27 mouse cellular contexts compared by ENCODE assay signal in genomic region chr3:51599057-51599630, GRCm38 (mm10). TPM values are rescaled to one million over a fixed set of nuclear protein-coding genes. Genes with fewer than 3 reads are reported as not detected.
DNase-seq lines count a peak whose midpoint lies in the region; ATAC-seq lines count a peak whose summit lies in the region.
"Had no signal": no experiment of that assay in that cellular context is flagged by ENCODE, and none has a peak within 500 bp of the region (broad histone marks: within the 10 kb centered on the region; RNA-seq: fewer than 3 reads in every experiment).

No protein-coding gene starts in this region.

- DNase-seq in embryo, embryonic 10 days (ENCODE audit: low spot score): peak; percentile 26
- no peak for DNase-seq in embryo, embryonic 11 days
- peak; percentile 78 for DNase-seq in midbrain, embryonic 11.5 days (ENCODE audit: low spot score, missing footprints)
- peak; percentile 86 for DNase-seq in R1 (ENCODE audit: low read depth, low spot score)
- DNase-seq in ovary, adult 18-20 months (ENCODE audit: low spot score): no peak
- no peak for DNase-seq in right cerebral cortex, postnatal 36 days (ENCODE audit: low spot score in 2 of 2)
- DNase-seq: adrenal gland, postnatal 10 days; cerebellum, adult 11-12 months; cerebellum, adult 9-11 months; heart, postnatal 14 days; kidney, adult 2 months; kidney, postnatal 4 days; left cerebral cortex, postnatal 4 days; liver, postnatal 0 days; lung, postnatal 4 days; retina, postnatal 1 day; right cerebral cortex, postnatal 14 days had no signal

- H3K27ac ChIP-seq in midbrain, embryonic 11.5 days (ENCODE audit: low read depth, low read length): no peak overlapping the region
- no peak overlapping the region for H3K27ac ChIP-seq in midbrain, embryonic 13.5 days
- H3K27ac ChIP-seq: hindbrain, postnatal 0 days; intestine, embryonic 15.5 days; liver, embryonic 12.5 days; midbrain, embryonic 15.5 days; neural tube, embryonic 12.5 days; stomach, embryonic 15.5 days had no signal

- H3K4me2 ChIP-seq in midbrain, embryonic 11.5 days: no peak overlapping the region
- H3K4me2 ChIP-seq in midbrain, embryonic 13.5 days (replicated peaks): no peak overlapping the region
- H3K4me2 ChIP-seq: intestine, embryonic 15.5 days; liver, embryonic 12.5 days; midbrain, embryonic 15.5 days; neural tube, embryonic 12.5 days; stomach, embryonic 15.5 days had no signal

- H3K9me3 ChIP-seq in midbrain, embryonic 11.5 days (ENCODE audit: control insufficient read depth, low read length): no peaks in the 10 kb centered on the region
- no peaks in the 10 kb centered on the region for H3K9me3 ChIP-seq in midbrain, embryonic 13.5 days
- H3K9me3 ChIP-seq: intestine, embryonic 15.5 days; liver, embryonic 12.5 days; midbrain, embryonic 15.5 days; neural tube, embryonic 12.5 days; stomach, embryonic 15.5 days had no signal

- no peak for ATAC-seq in midbrain, embryonic 11.5 days (ENCODE audit: low FRiP score)
- ATAC-seq in midbrain, embryonic 13.5 days: no peak
- ATAC-seq: forebrain, embryonic 16.5 days; hindbrain, postnatal 0 days; intestine, embryonic 15.5 days; liver, embryonic 12.5 days; liver, postnatal 0 days; midbrain, embryonic 15.5 days had no signal

- H3K36me3 ChIP-seq in midbrain, embryonic 11.5 days (ENCODE audit: control insufficient read depth, insufficient read depth, low read length): no peaks in the 10 kb centered on the region
- no peaks in the 10 kb centered on the region for H3K36me3 ChIP-seq in midbrain, embryonic 13.5 days
- H3K36me3 ChIP-seq: intestine, embryonic 15.5 days; liver, embryonic 12.5 days; midbrain, embryonic 15.5 days; neural tube, embryonic 12.5 days; stomach, embryonic 15.5 days had no signal

- H3K27me3 ChIP-seq in midbrain, embryonic 11.5 days (ENCODE audit: control insufficient read depth, insufficient read depth, low read length): no peaks in the 10 kb centered on the region
- no peaks in the 10 kb centered on the region for H3K27me3 ChIP-seq in midbrain, embryonic 13.5 days
- H3K27me3 ChIP-seq: CH12.LX; intestine, embryonic 15.5 days; liver, embryonic 12.5 days; midbrain, embryonic 15.5 days; neural tube, embryonic 12.5 days; stomach, embryonic 15.5 days had no signal

- H3K4me3 ChIP-seq in midbrain, embryonic 11.5 days (ENCODE audit: low read depth, low read length): no peak overlapping the region
- no peak overlapping the region for H3K4me3 ChIP-seq in midbrain, embryonic 13.5 days (replicated peaks)
- H3K4me3 ChIP-seq: intestine, embryonic 15.5 days; liver, embryonic 12.5 days; megakaryocyte, embryonic 14.5 days; midbrain, embryonic 15.5 days; neural tube, embryonic 12.5 days; stomach, embryonic 15.5 days had no signal

- H3K9ac ChIP-seq in midbrain, embryonic 11.5 days (ENCODE audit: low read length): no peak overlapping the region
- no peak overlapping the region for H3K9ac ChIP-seq in midbrain, embryonic 13.5 days (replicated peaks)
- H3K9ac ChIP-seq: intestine, embryonic 15.5 days; liver, embryonic 12.5 days; liver, postnatal 0 days; midbrain, embryonic 15.5 days; neural tube, embryonic 12.5 days; stomach, embryonic 15.5 days had no signal

- no peaks in the 10 kb centered on the region for H3K4me1 ChIP-seq in midbrain, embryonic 11.5 days (ENCODE audit: control insufficient read depth, insufficient read depth, low read length)
- H3K4me1 ChIP-seq in midbrain, embryonic 13.5 days (replicated peaks): no peaks in the 10 kb centered on the region
- H3K4me1 ChIP-seq: intestine, embryonic 15.5 days; liver, embryonic 12.5 days; midbrain, embryonic 15.5 days; stomach, embryonic 15.5 days had no signal

- WGBS in midbrain, embryonic 11.5 days: 70% methylated on average over 12 of the region's 12 CpGs
- WGBS in midbrain, embryonic 13.5 days: 65% methylated on average over 12 of the region's 12 CpGs

RNA-seq across cellular contexts. Expression of gene Setd7, which starts 38.5 kb away (rescaled TPM):
- 3.4 and 3.8 TPM in 2 replicates for polyA plus RNA-seq in midbrain, embryonic 11.5 days (2014; fragmentation: Nextera tagmentation; extraction: Ambion mirVana)
- polyA plus RNA-seq in midbrain, embryonic 13.5 days (2015; fragmentation: Nextera tagmentation; extraction: Ambion mirVana): 4.6 TPM in 2 replicates

Comparison
In these comparisons a context has a peak if more than half of its experiments do, and no peak if none do; other contexts are left out.
1. DNase-seq: peak in embryo, embryonic 10 days (single experiment), midbrain, embryonic 11.5 days (single experiment) and R1 (single experiment); none in embryo, embryonic 11 days (single experiment), ovary, adult 18-20 months (single experiment) and right cerebral cortex, postnatal 36 days (0 of 2).